Mouse (Mus musculus) megakaryocyte, embryonic 14.5 days (primary cell): ENCODE data around the gene Krtap4-6.

ENCODE experiments used
- FLI1 ChIP-seq: IDR thresholded peaks from 2 replicates; pipeline ENCODE4 v1.6.1; 2012; ENCODE audit warnings: low read length, inconsistent platforms, mixed read lengths
- GATA1 ChIP-seq: IDR thresholded peaks from 3 replicates; pipeline ENCODE4 v1.6.1; 2012; ENCODE audit warnings: mixed read lengths, low read length, inconsistent platforms, borderline replicate concordance

GRCm38 (mm10) chr11:99630890-99631289 is 34.9 kb downstream of the Krtap4-6 start:
- no peak for TF ChIP-seq GATA1
- TF ChIP-seq FLI1, result no peak
